Mouse (Mus musculus): ENCODE results near the gene Cacng4.

Gene Cacng4

GRCm38 (mm10) chr11:107773312-107773711, 21.0 kb downstream of the Cacng4 start:
- no peak for DNase-seq (ENCODE audit: low read depth, low spot score)

DNA sequence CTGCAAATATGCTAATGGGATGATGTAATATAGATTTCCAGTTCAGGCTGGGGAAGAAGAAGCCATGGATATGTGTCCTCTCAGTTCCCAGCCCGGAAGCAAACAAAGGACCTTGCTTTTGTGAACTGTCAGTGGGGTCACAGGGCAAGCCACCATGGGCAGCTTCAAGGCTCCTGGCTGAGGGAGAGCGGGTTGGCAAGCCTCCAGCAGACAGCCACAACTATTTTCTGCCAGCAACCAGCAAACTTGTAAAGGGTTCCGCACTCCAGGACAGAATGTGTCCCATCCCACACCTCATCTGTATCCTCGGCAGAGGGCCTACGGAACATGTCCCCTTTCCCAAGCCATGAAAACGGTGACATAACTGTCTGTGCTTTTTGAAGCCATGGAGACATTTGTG, 22.4 kb downstream of the Cacng4 start:
- DNase-seq (ENCODE audit: low read depth, low spot score) = no peak

- no peak for DNase-seq (ENCODE audit: low read depth, low spot score)
These were observed 26.0 kb downstream of the Cacng4 start for GRCm38 (mm10) chr11:107768361-107768760.

GRCm38 (mm10) chr11:107766932-107767331, 27.4 kb downstream of the Cacng4 start:
- no peak for DNase-seq (ENCODE audit: low read depth, low spot score)

- no peak for DNase-seq (ENCODE audit: low read depth, low spot score)
These were observed 31.5 kb downstream of the Cacng4 start for GRCm38 (mm10) chr11:107762688-107763460.

DNA sequence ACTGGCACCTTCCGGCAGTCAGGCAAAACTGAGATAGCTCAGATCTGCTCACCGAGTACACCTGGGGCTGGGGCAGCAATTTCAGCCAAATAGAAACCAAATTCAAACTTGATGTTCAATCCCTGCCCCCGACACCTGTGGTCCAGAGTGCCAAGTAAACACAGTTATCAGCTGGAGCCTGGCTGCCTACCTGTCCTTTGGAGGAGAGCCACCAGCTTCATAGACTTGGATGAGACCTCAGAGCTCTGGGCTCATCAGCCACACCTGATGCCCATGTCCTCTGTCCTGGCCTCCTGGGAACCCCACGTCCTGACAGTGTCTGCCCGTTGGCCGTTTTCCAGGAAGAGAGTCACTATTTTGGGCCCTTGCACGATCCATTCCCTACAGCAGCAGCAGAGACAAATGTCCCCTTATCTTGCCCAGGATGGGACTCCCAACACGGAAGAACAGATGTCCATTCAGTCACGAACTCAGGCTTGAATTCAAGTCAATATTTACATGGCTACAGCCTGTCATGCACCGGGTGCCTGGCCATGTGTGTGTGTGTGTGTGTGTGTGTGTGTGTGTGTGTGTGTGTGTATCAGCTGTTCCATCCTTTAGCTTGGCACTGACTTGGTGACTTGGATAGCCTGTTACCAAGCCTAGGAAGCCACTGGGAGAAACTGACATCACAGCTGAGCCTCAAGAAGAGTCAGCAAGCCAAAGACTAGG, 32.4 kb downstream of the Cacng4 start:
- DNase-seq (ENCODE audit: low read depth, low spot score) = no peak

DNA sequence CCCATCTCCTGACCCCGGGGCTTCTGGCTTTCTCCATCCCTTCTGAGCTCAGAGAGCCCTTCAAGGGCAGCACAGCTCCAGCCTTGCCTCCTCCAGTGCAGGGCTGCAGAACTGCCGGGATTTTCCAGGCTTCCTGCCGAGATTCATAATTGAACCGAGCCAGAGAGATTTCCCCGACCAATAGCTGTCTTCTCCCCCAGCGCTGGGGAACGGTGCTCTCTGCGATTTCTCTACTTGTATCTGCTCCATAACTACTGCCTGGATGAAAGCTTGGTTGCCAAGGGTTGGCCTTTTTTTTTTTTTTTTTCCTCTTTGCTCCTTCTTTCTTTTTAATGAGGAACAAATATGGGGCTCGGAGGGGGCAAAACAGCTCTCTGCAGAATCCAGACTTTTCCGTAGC, 34.4 kb downstream of the Cacng4 start:
- no peak for DNase-seq (ENCODE audit: low read depth, low spot score)

GRCm38 (mm10) chr11:107759516-107759915, 34.8 kb downstream of the Cacng4 start:
- DNase-seq (ENCODE audit: low read depth, low spot score) = no peak

DNA sequence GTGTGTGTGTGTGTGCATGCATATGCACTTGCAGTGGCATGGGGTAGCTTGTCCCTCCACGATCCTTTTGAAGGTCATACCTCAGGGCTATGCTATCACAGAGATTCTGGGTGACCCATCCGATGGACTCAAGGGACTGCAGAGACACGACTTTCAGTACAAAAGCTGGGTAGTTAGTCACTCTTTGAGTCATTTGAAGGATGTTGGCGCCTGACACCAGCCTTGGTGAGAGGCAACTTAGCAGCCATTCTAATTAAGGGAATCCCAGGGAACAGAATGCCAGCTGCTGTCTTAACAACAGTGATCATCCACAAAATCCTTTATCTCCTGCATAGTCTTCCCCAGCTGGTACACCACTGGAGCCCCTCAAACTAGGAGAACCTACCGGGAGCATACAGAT, 45.2 kb downstream of the Cacng4 start:
- DNase-seq (ENCODE audit: low read depth, low spot score) = no peak

- no peak for DNase-seq (ENCODE audit: low read depth, low spot score)
These were observed 45.9 kb downstream of the Cacng4 start for GRCm38 (mm10) chr11:107748243-107749035.

- peak; percentile 44 for DNase-seq (ENCODE audit: low read depth, low spot score)
These were observed 51.3 kb downstream of the Cacng4 start for GRCm38 (mm10) chr11:107743100-107743499.

- DNase-seq (ENCODE audit: low read depth, low spot score) = no peak
These were observed 55.8 kb downstream of the Cacng4 start for GRCm38 (mm10) chr11:107738418-107739099.

GRCm38 (mm10) chr11:107737886-107738285, 56.5 kb downstream of the Cacng4 start:
- DNase-seq (ENCODE audit: low read depth, low spot score) = no peak

DNA sequence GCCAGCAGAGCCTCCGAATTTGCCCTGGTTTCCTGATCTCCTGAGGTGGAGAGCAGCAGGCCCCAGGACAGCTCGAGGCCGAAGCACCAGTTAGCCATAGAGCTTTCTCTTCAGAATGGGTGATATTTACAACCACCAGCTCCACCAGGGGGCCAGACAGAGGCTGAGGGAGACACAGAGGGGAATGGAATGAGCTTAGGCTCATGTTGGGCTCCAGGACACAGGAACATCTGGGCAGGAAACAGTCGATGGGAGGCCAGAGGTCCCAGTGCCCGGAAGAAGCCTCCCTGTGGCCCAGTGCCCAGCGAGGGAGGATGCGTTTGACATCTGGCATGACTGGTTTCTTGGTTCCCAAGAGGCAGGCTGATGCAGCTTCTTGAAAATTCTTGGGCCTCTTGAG, 60.2 kb downstream of the Cacng4 start:
- DNase-seq (ENCODE audit: low read depth, low spot score) = no peak

DNA sequence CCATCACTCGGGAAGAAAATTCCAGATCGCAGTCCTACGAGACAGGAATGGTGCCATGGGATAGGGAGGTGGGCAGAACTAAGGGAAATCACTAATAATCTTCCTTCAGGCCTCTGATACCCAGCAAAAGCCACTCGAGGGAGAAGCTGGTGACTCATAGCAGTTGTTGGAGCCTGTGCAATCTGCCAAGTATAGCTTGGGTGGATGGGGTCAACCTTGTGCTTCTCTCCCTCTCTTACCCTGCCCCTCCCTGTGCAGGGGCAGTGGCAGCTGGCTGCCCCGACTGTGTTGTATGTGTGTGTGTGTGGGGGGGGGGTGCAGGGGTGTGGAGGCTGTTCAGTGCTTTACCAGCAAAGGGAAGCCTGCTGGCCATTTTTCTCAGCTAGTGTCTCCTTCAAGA, 62.9 kb downstream of the Cacng4 start:
- DNase-seq (ENCODE audit: low read depth, low spot score) = no peak

- no peak for DNase-seq (ENCODE audit: low read depth, low spot score)
These were observed 63.4 kb downstream of the Cacng4 start for GRCm38 (mm10) chr11:107730940-107731339.

DNA sequence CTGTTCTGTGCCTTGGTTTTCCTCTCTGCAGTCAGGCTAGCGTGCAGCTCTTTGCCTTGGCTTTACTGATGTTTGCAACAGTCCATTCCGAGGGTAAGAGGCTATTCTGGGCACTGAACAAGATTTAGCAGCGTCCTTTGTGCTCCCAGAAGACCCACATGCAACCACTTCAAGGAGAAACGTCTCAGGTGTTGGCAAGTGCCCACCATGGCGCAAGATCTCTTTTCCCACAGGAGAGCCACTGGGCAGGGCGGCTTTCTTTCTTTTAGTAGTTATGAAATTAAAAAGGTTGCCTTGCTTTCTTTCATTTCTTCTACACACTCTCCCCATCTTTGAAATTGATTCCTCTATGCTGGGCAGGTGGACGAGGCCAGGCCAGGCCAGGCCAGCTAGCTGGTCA, 65.2 kb downstream of the Cacng4 start:
- no peak for DNase-seq (ENCODE audit: low read depth, low spot score)

DNA sequence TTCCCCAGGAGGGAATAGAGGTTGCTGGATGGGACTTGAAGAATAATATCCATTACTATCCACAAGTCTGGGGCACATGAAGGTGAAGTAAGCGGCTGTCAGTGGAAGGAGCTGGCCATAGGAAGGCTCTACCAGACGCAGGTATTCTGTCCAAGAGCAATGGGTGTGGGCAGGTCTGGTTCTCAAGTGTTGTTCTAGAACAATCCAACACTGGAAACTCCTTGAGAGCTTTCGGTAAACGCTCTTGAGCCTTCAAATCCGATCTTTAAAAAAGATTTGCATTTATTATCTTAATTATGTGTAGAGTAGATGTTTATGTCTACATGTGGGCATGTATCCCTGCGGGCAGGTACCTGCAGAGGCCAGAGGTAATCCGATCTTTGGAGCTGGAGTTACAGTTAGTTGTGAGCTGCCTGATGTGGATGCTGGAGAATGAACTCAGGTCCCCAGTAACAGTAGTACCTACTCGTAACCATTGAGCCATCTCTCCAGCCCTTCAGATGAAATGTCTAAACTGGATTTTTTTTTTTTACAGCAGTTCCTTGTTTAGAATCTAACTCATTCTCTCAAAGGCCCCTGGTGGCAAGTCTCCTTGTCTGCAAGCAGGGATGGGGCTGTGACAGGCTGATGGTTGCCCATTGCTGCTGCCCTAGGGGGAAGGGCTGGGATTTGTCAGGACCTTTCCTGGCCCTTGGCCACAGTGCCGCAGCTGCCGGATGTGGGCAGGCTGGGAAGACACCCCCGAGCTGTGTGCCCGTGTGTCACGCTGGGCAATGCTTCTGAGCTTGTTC, 66.1 kb downstream of the Cacng4 start:
- no peak for DNase-seq (ENCODE audit: low read depth, low spot score)

DNA sequence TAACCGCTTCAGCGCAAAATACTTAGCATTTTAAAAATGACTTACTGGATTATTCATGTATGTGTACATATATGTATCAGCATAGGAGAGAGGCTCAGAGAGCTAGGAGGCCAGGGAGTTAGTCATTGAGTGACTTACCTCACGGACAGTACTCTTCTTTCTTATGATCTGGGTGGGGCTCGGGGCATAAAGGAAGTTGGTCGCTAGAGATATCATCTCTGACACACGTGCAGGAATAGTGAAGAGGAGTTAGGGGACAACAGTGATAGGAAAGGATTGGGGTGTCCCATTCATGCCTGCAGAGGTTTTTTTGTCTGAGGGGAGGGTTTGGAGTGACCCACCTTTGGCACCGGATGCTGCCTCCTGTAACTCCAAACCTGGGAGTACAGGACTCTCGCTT, 69.8 kb downstream of the Cacng4 start:
- DNase-seq (ENCODE audit: low read depth, low spot score) = no peak

DNA sequence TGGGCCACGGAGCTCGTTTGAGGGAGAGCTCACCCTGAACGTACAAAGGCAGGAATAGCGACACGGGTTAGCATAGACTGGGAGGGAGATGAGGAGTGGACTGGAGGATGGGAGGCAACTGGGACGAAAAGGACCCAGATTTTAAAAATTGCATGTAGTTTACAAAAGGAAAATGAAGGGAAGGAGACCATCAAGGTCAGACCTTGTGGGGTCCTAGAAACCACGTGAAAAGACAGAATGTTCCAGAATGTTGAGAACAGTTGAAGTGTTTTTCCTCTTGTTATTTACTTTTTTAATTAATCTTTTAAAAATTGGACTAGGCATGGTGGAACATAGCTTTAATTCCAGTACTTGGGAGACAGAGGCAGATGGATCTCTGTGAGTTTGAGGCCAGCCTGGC, 73.3 kb downstream of the Cacng4 start:
- DNase-seq (ENCODE audit: low read depth, low spot score) = no peak
